Mouse (Mus musculus): Measurements from ENCODE around the gene Hoxa7.

GRCm38 (mm10) chr6:52245757-52246142 lies 24.1 kb upstream of the Hoxa7 start, which contains the start of gene Hoxa11:
- TF ChIP-seq CTCF (IDR thresholded peaks at IDR 0.05): no peak
- TF ChIP-seq EP300 (IDR thresholded peaks at IDR 0.05; ENCODE audit: insufficient read depth, low read depth, low read length): no peak
- TF ChIP-seq POLR2A (IDR thresholded peaks at IDR 0.05; ENCODE audit: insufficient read depth, low read depth, low read length): no peak
